Mouse (Mus musculus) intestine, embryonic 14.5 days (tissue): ENCODE measurements around the gene Ankrd13a. TPM values are rescaled to one million over a fixed set of nuclear protein-coding genes. Genes with fewer than 3 reads are reported as not detected.

Source experiments
- ATAC-seq: fragments of 200-750 bp; cut with Nextera tagmentation; replicated peaks from 2 replicates; pipeline ENCODE4 v1.8.0; 2017; ENCODE audit warnings: low read depth, moderate number of reproducible peaks, moderate TSS enrichment, moderate library complexity; ENCODE audit not compliant: low FRiP score, low TSS enrichment
- DNase-seq: peaks from one replicate; pipeline ENCODE4 v3.0.0-alpha.2; 2018; ENCODE audit warnings: low spot score
- H3K27ac ChIP-seq: fragments of 300-500 bp; sonication (generic); 2 replicates; pipeline ENCODE4 v1.5.1; 2014; ENCODE audit warnings: low read depth, mild to moderate bottlenecking, control low read depth
- H3K27me3 ChIP-seq: fragments of 300-500 bp; sonication (generic); replicated peaks from 2 replicates; pipeline ENCODE4 v1.6.1; 2014; ENCODE audit warnings: low read length, control low read depth; ENCODE audit not compliant: control insufficient read depth, insufficient read depth
- H3K36me3 ChIP-seq: fragments of 300-500 bp; sonication (generic); 2 replicates; pipeline ENCODE4 v1.6.1; 2014; ENCODE audit warnings: low read length, control low read depth; ENCODE audit not compliant: control insufficient read depth, insufficient read depth
- H3K4me1 ChIP-seq: fragments of 300-500 bp; sonication (generic); replicated peaks from 2 replicates; pipeline ENCODE4 v1.6.1; 2014; ENCODE audit warnings: low read length, control low read depth, mixed read lengths; ENCODE audit not compliant: control insufficient read depth, insufficient read depth
- H3K4me2 ChIP-seq: fragments of 300-500 bp; sonication (generic); 2 replicates; pipeline ENCODE4 v1.6.1; 2014; ENCODE audit warnings: low read length
- H3K4me3 ChIP-seq: fragments of 300-500 bp; sonication (generic); 2 replicates; pipeline ENCODE4 v1.5.1; 2014; ENCODE audit warnings: low read depth, low read length, control low read depth, mixed read lengths
- H3K9ac ChIP-seq: fragments of 300-500 bp; sonication (generic); 2 replicates; pipeline ENCODE4 v1.6.1; 2014; ENCODE audit warnings: mild to moderate bottlenecking, low read length
- H3K9me3 ChIP-seq: fragments of 300-500 bp; sonication (generic); 2 replicates; pipeline ENCODE4 v1.6.1; 2016; ENCODE audit warnings: low read length, control low read depth; ENCODE audit not compliant: control insufficient read depth
- WGBS: fragments of 180-500 bp; shearing (Covaris S2); extraction: QIAGEN DNeasy Blood & Tissue Kit; methylation state at CpG from one replicate; pipeline ENCODE4 v1.1.7; 2014; 5-methylcytosine and 5-hydroxymethylcytosine counted together
- polyA plus RNA-seq: library from polyadenylated mRNA; unstranded; fragments of >200 nt; fragmentation: Nextera tagmentation; extraction: Ambion mirVana; gene quantifications from 2 replicates; pipeline ENCODE4 v1.2.1, GENCODE M21; 2014

The Ankrd13a gene
- polyA plus RNA-seq, 1 experiment from 2014 or later: 65.4 TPM

DNA sequence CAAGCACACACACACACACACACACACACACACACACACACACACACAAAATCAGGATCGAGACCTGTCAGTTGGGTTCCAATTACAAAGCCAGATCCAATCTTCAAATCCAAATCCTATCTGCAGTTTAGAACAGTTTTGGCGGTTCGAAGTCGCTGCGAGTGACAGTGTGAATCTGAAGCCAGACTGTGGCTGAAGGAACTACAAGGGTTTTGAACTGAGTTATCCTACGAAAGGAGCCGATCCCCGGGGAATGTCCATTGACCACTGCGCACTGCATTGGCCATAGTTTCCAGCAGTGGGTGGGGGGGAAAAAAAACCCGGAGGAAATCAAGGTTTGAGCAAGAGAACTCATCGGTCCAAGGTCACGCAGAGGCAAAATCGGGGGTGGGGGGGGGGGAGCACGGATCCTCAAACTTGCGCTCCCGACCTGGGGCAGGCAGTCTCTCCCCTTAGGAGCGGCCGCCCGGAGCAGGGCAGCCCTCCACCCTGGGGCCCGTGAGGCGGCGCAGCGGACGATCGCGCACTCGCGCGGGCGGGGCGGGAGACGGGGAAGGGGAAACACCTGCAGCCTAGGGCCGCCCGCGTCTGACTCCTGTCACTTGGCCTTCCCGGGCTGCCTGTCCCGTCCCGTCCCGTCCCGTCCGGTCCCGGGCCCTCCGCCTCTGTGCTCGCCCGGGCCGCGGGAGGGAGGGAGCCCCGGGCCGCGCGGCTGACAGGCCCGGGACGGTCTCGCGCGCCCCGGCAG lies 1.8 kb upstream of the Ankrd13a start:
- peak; percentile 74 for DNase-seq
- Histone ChIP-seq H3K4me2 (peak overlapping the region; percentile 87), H3K27me3 (no peaks in the 10 kb centered on the region), H3K36me3 (no peaks in the 10 kb centered on the region), H3K9me3 (no peaks in the 10 kb centered on the region), H3K9ac (peak overlapping the region; percentile 88), H3K4me1 (peaks cover 20% of the 10 kb centered on the region; the same call in 1 of the 2 replicates), H3K27ac (peak overlapping the region; percentile 49), H3K4me3 (peak overlapping the region; percentile 67)
- 1% methylated on average over 49 of the region's 57 CpGs for WGBS
- peak; percentile 67 for ATAC-seq

DNA sequence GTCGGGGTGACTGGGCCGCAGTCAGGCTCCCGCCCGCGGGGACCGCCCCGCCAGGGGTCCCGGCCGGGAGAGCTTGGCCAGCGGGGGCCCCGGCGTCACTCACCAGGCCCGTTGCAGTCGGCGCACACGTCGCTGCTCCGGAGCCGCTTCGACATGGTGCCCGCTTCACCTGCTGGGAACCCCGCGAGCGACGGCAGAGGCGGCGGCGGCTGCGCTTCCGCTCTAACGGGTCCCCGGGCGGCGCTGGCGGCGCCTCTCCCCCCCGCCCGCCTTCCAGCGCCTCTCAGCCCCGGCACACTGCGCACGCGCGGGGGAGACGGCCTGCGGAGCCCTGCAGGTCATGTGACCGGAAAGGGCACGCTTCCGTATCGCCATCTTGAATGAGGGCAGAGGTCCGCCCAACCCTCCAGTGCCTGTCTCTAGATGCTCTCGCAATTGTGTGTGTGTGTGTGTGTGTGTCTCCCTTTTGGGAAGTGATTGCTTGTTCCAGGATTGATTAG lies 1.2 kb upstream of the Ankrd13a start:
- H3K4me2 ChIP-seq: peak overlapping the region; percentile 87
- peak overlapping the region; percentile 94 for H3K27ac ChIP-seq
- peak; percentile 92 for DNase-seq
- no peaks in the 10 kb centered on the region for H3K36me3 ChIP-seq
- peaks cover 20% of the 10 kb centered on the region; the same call in 1 of the 2 replicates for H3K4me1 ChIP-seq
- under 1% methylated on average over 41 of the region's 52 CpGs for WGBS
- ATAC-seq: peak; percentile 84
- H3K4me3 ChIP-seq: peak overlapping the region; percentile 67
- no peaks in the 10 kb centered on the region for H3K27me3 ChIP-seq
- H3K9ac ChIP-seq: peak overlapping the region; percentile 88
- H3K9me3 ChIP-seq: no peaks in the 10 kb centered on the region

DNA sequence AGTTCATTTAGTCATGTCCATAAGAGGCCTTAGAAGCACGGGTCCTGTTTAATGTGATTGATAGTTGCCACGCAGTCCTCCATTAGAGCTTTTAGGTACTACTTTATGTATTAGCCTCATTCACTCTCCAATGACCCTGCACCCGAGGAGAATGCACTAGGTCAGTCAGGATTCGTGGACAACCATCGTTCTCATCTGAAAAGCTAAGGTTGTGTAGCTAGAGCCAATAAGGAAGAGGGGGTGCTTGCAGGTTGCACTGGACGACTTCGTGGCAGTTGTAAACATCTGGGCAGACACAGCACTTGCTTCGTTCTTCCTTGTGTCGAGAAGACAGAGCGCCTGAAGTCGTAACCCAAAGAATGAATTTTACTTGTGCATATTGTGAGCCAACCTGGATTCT lies 697 bp upstream of the Ankrd13a start:
- H3K9me3 ChIP-seq: no peaks in the 10 kb centered on the region
- H3K4me3 ChIP-seq: peak overlapping the region; percentile 67
- no peaks in the 10 kb centered on the region for H3K27me3 ChIP-seq
- peaks cover 20% of the 10 kb centered on the region; the same call in 1 of the 2 replicates for H3K4me1 ChIP-seq
- H3K36me3 ChIP-seq: no peaks in the 10 kb centered on the region
- H3K4me2 ChIP-seq: peak overlapping the region; percentile 87
- DNase-seq (peak; percentile 71), ATAC-seq (no peak)
- peak overlapping the region; percentile 88 for H3K9ac ChIP-seq
- under 1% methylated on average over 11 of the region's 11 CpGs for WGBS
- peak overlapping the region; percentile 94 for H3K27ac ChIP-seq

GRCm38 (mm10) chr5:114775056-114775979 lies 841 bp downstream of the Ankrd13a start, which contains the start of gene Git2:
Git2 (minus strand) TSS chr5:114775517.
- H3K27me3 ChIP-seq: no peaks in the 10 kb centered on the region
- H3K9ac ChIP-seq: peak within 1 kb of the TSS; percentile 88
- peak within 1 kb of the TSS; percentile 94 for H3K27ac ChIP-seq
- H3K4me3 ChIP-seq: peak within 1 kb of the TSS; percentile 67
- WGBS: under 1% methylated on average over 53 of the region's 63 CpGs
- no peaks in the 10 kb centered on the region for H3K9me3 ChIP-seq
- H3K4me1 ChIP-seq: peaks cover 20% of the 10 kb centered on the region; the same call in 1 of the 2 replicates
- peak within 1 kb of the TSS; percentile 87 for H3K4me2 ChIP-seq
- ATAC-seq: no peak
- peak; percentile 73 for DNase-seq
- H3K36me3 ChIP-seq: no peaks in the 10 kb centered on the region

DNA sequence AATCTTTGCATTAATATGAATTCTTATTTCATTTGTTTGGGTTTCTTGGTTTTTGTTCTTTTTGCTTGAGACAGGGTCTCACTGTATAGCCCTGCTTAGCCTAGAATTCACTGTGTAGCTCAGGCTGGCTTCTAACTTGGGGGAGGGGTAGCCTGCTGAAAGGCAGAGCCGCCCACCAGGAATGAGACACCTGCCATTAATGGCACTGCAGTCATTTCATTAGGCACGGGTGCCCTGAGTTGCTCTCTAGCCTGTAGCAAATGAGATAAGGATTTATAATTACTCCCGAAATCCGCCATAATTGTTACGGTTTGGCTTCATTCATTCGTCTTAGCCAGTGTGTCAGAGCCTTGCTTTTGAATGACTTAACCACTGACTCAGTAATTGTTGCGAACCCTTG lies 1.7 kb downstream of the Ankrd13a start:
- Histone ChIP-seq H3K36me3 (no peaks in the 10 kb centered on the region), H3K4me3 (peak overlapping the region; percentile 67; the same call in 1 of the 2 replicates), H3K4me2 (peak overlapping the region; percentile 87), H3K27ac (no peak overlapping the region), H3K9me3 (no peaks in the 10 kb centered on the region), H3K4me1 (peaks cover 20% of the 10 kb centered on the region; the same call in 1 of the 2 replicates), H3K9ac (no peak overlapping the region), H3K27me3 (no peaks in the 10 kb centered on the region)
- ATAC-seq (no peak), DNase-seq (no peak)
- 78% methylated on average over 7 of the region's 7 CpGs for WGBS

GRCm38 (mm10) chr5:114779956-114780489 lies 5.5 kb downstream of the Ankrd13a start:
- no peak overlapping the region for H3K27ac ChIP-seq
- H3K36me3 ChIP-seq: no peaks in the 10 kb centered on the region
- H3K9ac ChIP-seq: no peak overlapping the region
- H3K4me2 ChIP-seq: no peak overlapping the region
- WGBS: 62% methylated on average over 7 of the region's 7 CpGs
- H3K9me3 ChIP-seq: no peaks in the 10 kb centered on the region
- H3K4me3 ChIP-seq: no peak overlapping the region
- peaks cover 11% of the 10 kb centered on the region; the same call in 1 of the 2 replicates for H3K4me1 ChIP-seq
- H3K27me3 ChIP-seq: no peaks in the 10 kb centered on the region
- DNase-seq (no peak), ATAC-seq (no peak)

DNA sequence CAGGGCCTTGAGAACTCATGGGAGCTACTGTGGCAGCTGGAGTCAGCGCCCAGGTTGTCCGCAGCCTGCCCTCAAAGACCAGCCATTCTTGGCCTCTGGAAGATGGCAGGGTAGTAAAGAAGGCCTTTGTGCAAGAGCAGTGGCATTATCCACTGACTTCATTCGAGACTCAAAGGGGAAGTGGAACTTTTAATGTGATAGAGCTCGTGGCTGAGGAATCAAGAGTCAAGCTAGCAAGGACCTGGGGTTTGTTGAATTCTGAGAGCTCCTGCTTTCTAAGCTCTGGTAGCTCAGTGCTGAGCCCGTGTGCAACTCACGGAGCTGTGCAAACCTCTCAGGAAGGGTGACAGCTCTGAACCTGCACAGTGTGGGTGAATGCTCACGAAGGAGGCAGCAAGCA lies 6.4 kb downstream of the Ankrd13a start:
- 83% methylated on average over 7 of the region's 7 CpGs for WGBS
- DNase-seq (no peak), ATAC-seq (no peak)
- Histone ChIP-seq H3K4me1 (peaks cover 6% of the 10 kb centered on the region; the same call in 1 of the 2 replicates), H3K4me3 (no peak overlapping the region), H3K9me3 (no peaks in the 10 kb centered on the region), H3K36me3 (no peaks in the 10 kb centered on the region), H3K27ac (no peak overlapping the region), H3K4me2 (no peak overlapping the region), H3K27me3 (no peaks in the 10 kb centered on the region), H3K9ac (no peak overlapping the region)

DNA sequence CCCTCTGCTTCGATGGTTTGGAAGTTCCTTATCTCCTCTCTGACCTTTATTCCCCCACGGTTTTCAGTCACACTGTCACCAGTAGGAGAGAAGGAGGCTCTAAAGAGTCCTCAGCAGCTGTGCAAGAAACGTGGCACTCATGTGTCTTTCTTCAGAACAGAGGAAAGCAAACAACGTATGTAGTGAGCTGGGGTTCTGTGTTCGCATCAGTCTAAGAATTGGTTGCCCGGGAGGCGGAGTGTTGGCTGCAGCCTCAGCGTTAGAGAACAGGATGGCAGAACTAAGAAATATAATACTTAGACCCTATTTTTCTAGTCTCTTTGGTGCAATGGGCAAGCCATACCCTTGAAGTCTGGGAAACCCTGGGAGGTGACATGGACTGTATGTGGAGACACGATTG lies 8.5 kb downstream of the Ankrd13a start:
- Histone ChIP-seq H3K4me1 (no peaks in the 10 kb centered on the region), H3K27ac (no peak overlapping the region), H3K9me3 (no peaks in the 10 kb centered on the region), H3K4me3 (no peak overlapping the region), H3K36me3 (peaks cover 18% of the 10 kb centered on the region), H3K4me2 (no peak overlapping the region), H3K9ac (no peak overlapping the region), H3K27me3 (no peaks in the 10 kb centered on the region)
- ATAC-seq (no peak), DNase-seq (no peak)
- WGBS: 81% methylated on average over 9 of the region's 9 CpGs
